Mouse (Mus musculus): ENCODE results near the gene Nfkbib. TPM values are rescaled to one million over a fixed set of nuclear protein-coding genes. Genes with fewer than 3 reads are reported as not detected.

Gene Nfkbib
- total RNA-seq, 2 experiments from 2014 or later, result 17.3 to 20.0 TPM

GRCm38 (mm10) chr7:28720753-28721537 lies 46.4 kb downstream of the Nfkbib start:
- DNase-seq (ENCODE audit: low spot score in 2 of 2), result no peak

- DNase-seq (ENCODE audit: low spot score in 2 of 2), result no peak
Measured at GRCm38 (mm10) chr7:28719650-28720049, 47.7 kb downstream of the Nfkbib start.

GRCm38 (mm10) chr7:28719159-28719558 lies 48.2 kb downstream of the Nfkbib start:
- DNase-seq (ENCODE audit: low spot score in 2 of 2), result no peak

- DNase-seq (ENCODE audit: low spot score in 2 of 2), result no peak
Measured at GRCm38 (mm10) chr7:28717726-28718125, 49.6 kb downstream of the Nfkbib start.

GRCm38 (mm10) chr7:28716590-28717281 lies 50.6 kb downstream of the Nfkbib start, which contains the start of gene Fbxo17:
Fbxo17 (plus strand) TSS chr7:28716804.
- peak; percentile 54 to 74 for DNase-seq (ENCODE audit: low spot score in 2 of 2)

GRCm38 (mm10) chr7:28715598-28715997 lies 51.7 kb downstream of the Nfkbib start:
- no peak for DNase-seq (ENCODE audit: low spot score in 2 of 2)

- no peak for DNase-seq (ENCODE audit: low spot score in 2 of 2)
Measured at GRCm38 (mm10) chr7:28714667-28715066, 52.6 kb downstream of the Nfkbib start.

- no peak for DNase-seq (ENCODE audit: low spot score in 2 of 2)
Measured at GRCm38 (mm10) chr7:28710962-28711361, 56.4 kb downstream of the Nfkbib start.

- no peak for DNase-seq (ENCODE audit: low spot score in 2 of 2)
Measured at GRCm38 (mm10) chr7:28709454-28709853, 57.9 kb downstream of the Nfkbib start.

Other genes starting within 250 kb of the Nfkbib start
- not detected for gene Ifnl3, start 244.7 kb downstream of the Nfkbib start, total RNA-seq (2021)
- not detected for gene Sycn, start 226.6 kb downstream of the Nfkbib start, total RNA-seq (2021)
- not detected for gene Nccrp1, start 220.3 kb downstream of the Nfkbib start, total RNA-seq (2021)
- 10 to 100 TPM; 43.0 to 44.1 TPM for gene Samd4b, start 169.4 kb downstream of the Nfkbib start, total RNA-seq (2021)
- gene Pak4, start 169.3 kb downstream of the Nfkbib start, total RNA-seq (2021), result 10 to 100 TPM; 11.9 to 12.4 TPM
- not detected for gene Acp7, start 136.2 kb downstream of the Nfkbib start, total RNA-seq (2021)
- gene Fbxo27, start 74.7 kb downstream of the Nfkbib start, total RNA-seq (2021), result 1 to 10 TPM; 3.0 to 3.3 TPM
- 10 to 100 TPM; 22.1 to 25.3 TPM for gene Fbxo17, start 50.7 kb downstream of the Nfkbib start, total RNA-seq (2021)
- gene Mrps12, start 25.7 kb downstream of the Nfkbib start, total RNA-seq (2021), result 10 to 100 TPM; 34.4 to 34.8 TPM
- 10 to 100 TPM; 16.2 to 19.5 TPM for gene Sars2, start 25.5 kb downstream of the Nfkbib start, total RNA-seq (2021)
- not detected for gene Ccer2, start 11.3 kb downstream of the Nfkbib start, total RNA-seq (2021)
- gene Sirt2, start 777 bp downstream of the Nfkbib start, total RNA-seq (2021), result 10 to 100 TPM; 82.3 to 83.2 TPM
- gene Rinl, start 21.5 kb upstream of the Nfkbib start, total RNA-seq (2021), result 1 to 10 TPM; 1.7 to 1.8 TPM
- 100 to 1,000 TPM; 369 to 382 TPM for gene Hnrnpl, start 41.0 kb upstream of the Nfkbib start, total RNA-seq (2021)
- gene Ech1, start 57.7 kb upstream of the Nfkbib start, total RNA-seq (2021), result 100 to 1,000 TPM; 211 to 220 TPM
- 1 to 10 TPM; 5.3 to 8.7 TPM for gene Lgals4, start 66.3 kb upstream of the Nfkbib start, total RNA-seq (2021)
- gene Lgals7, start 96.3 kb upstream of the Nfkbib start, total RNA-seq (2021), result 1 to 10 TPM in 1 of 2 experiments, under 1 TPM in 1; 0.52 to 2.3 TPM
- under 1 TPM; 0.10 to 0.20 TPM for gene Capn12, start 113.9 kb upstream of the Nfkbib start, total RNA-seq (2021)
- gene Actn4, start 194.8 kb upstream of the Nfkbib start, total RNA-seq (2021), result 100 to 1,000 TPM; 133 to 160 TPM
- gene Eif3k, start 214.4 kb upstream of the Nfkbib start, total RNA-seq (2021), result 100 to 1,000 TPM; 191 to 212 TPM
- 1 to 10 TPM; 1.3 to 1.6 TPM for gene Map4k1, start 214.5 kb upstream of the Nfkbib start, total RNA-seq (2021)

Data from gastrocnemius, postnatal 4 days (tissue).